Mouse (Mus musculus): ENCODE results near the gene 4930451I11Rik. TPM values are rescaled to one million over a fixed set of nuclear protein-coding genes. Genes with fewer than 3 reads are reported as not detected.

4930451I11Rik gene
- total and polyA plus RNA-seq, 3 experiments, result not detected

GRCm38 (mm10) chr7:126785056-126785455 lies 46.4 kb downstream of the 4930451I11Rik start:
- Histone ChIP-seq H3K4me3 (ENCODE audit: control insufficient read depth in 1 of 2, insufficient read depth in 1 of 2, low read depth in 2 of 2, low read length in 2 of 2) (no peak overlapping the region), H3K9me3 (replicated peaks; ENCODE audit: insufficient read depth, low read length) (no peaks in the 10 kb centered on the region), H3K27me3 (ENCODE audit: control insufficient read depth in 1 of 2, insufficient read depth in 2 of 2, low read length in 2 of 2) (no peaks in the 10 kb centered on the region), H3K36me3 (ENCODE audit: control insufficient read depth in 1 of 2, insufficient read depth in 2 of 2, low read length in 2 of 2) (peaks cover 0 to 7% of the 10 kb centered on the region in 2 experiments; a peak in 1 of 4 replicates), H3K27ac (ENCODE audit: control insufficient read depth, low read depth, low read length) (no peak overlapping the region), H3K9ac (ENCODE audit: control insufficient read depth, low read depth, low read length, poor library complexity, severe bottlenecking) (no peak overlapping the region), H3K79me2 (ENCODE audit: control insufficient read depth, insufficient read depth, low read length, poor library complexity) (peaks cover 2% of the 10 kb centered on the region; the same call in 1 of the 2 replicates), H3K4me1 (ENCODE audit: control insufficient read depth in 1 of 2, insufficient read depth in 2 of 2, low read length in 2 of 2) (peaks cover 0 to 4% of the 10 kb centered on the region in 2 experiments; a peak in 1 of 4 replicates)
- DNase-seq (ENCODE audit: low read depth, low spot score), result no peak
- no peak for TF ChIP-seq TCF12 (IDR thresholded peaks at IDR 0.05; ENCODE audit: low read depth, low read length)
- TF ChIP-seq NRF1 (IDR thresholded peaks at IDR 0.05; ENCODE audit: insufficient read depth, low read depth, low read length, poor library complexity, severe bottlenecking), result no peak
- TF ChIP-seq USF1 (IDR thresholded peaks at IDR 0.05; ENCODE audit: low read depth, low read length), result no peak
- no peak for TF ChIP-seq EP300 (IDR thresholded peaks at IDR 0.05; ENCODE audit: low read depth in 1 of 2, low read length in 2 of 2)
- TF ChIP-seq POLR2AphosphoS5 (IDR thresholded peaks at IDR 0.05; ENCODE audit: borderline replicate concordance, low read depth, low read length), result no peak
- no peak for TF ChIP-seq CHD1 (IDR thresholded peaks at IDR 0.05; ENCODE audit: low read depth, low read length)
- no peak for TF ChIP-seq ETS1 (IDR thresholded peaks at IDR 0.05; ENCODE audit: low read depth, low read length)
- no peak for TF ChIP-seq KAT2A (conservative IDR thresholded peaks at IDR 0.05; ENCODE audit: low read depth, low read length)
- TF ChIP-seq ZC3H11A (IDR thresholded peaks at IDR 0.05; ENCODE audit: low read depth, low read length), result no peak
- TF ChIP-seq ZNF384 (IDR thresholded peaks at IDR 0.05; ENCODE audit: low read depth, low read length), result no peak
- TF ChIP-seq POLR2AphosphoS2 (IDR thresholded peaks at IDR 0.05; ENCODE audit: low read length), result no peak
- no peak for TF ChIP-seq POLR2A (IDR thresholded peaks at IDR 0.05; ENCODE audit: control insufficient read depth in 1 of 2, insufficient read depth in 1 of 2, low read depth in 1 of 2, low read length in 2 of 2, poor library complexity in 1 of 2)

- H3K4me1 ChIP-seq (ENCODE audit: control insufficient read depth in 1 of 2, insufficient read depth in 2 of 2, low read length in 2 of 2), result peaks cover 4 to 9% of the 10 kb centered on the region in 2 experiments; a peak in 3 of 4 replicates
- DNase-seq (ENCODE audit: low read depth, low spot score), result no peak
- no peak for TF ChIP-seq TBP (IDR thresholded peaks at IDR 0.05; ENCODE audit: low read depth, low read length)
- no peak for TF ChIP-seq TCF12 (IDR thresholded peaks at IDR 0.05; ENCODE audit: low read depth, low read length)
- TF ChIP-seq ZKSCAN1 (IDR thresholded peaks at IDR 0.05; ENCODE audit: low read depth, low read length), result no peak
- no peak for TF ChIP-seq RAD21 (IDR thresholded peaks at IDR 0.05; ENCODE audit: low read depth, low read length)
- no peak for TF ChIP-seq MEF2A (IDR thresholded peaks at IDR 0.05; ENCODE audit: extremely low read depth, insufficient replicate concordance, low read depth, low read length, poor library complexity, severe bottlenecking)
- no peak for TF ChIP-seq POLR2AphosphoS5 (IDR thresholded peaks at IDR 0.05; ENCODE audit: borderline replicate concordance, low read depth, low read length)
- TF ChIP-seq MXI1 (IDR thresholded peaks at IDR 0.05; ENCODE audit: low read depth, low read length), result no peak
- TF ChIP-seq ZNF384 (IDR thresholded peaks at IDR 0.05; ENCODE audit: low read depth, low read length), result no peak
- no peak for TF ChIP-seq RCOR1 (IDR thresholded peaks at IDR 0.05; ENCODE audit: low read depth, low read length)
- TF ChIP-seq ZC3H11A (IDR thresholded peaks at IDR 0.05; ENCODE audit: low read depth, low read length), result no peak
- TF ChIP-seq CHD1 (IDR thresholded peaks at IDR 0.05; ENCODE audit: low read depth, low read length), result no peak
- TF ChIP-seq MAX (IDR thresholded peaks at IDR 0.05; ENCODE audit: low read length), result no peak
- TF ChIP-seq CHD2 (IDR thresholded peaks at IDR 0.05; ENCODE audit: low read length), result no peak
- no peak for TF ChIP-seq MAFK (IDR thresholded peaks at IDR 0.05; ENCODE audit: borderline replicate concordance, low read depth, low read length)
- no peak for TF ChIP-seq BHLHE40 (IDR thresholded peaks at IDR 0.05; ENCODE audit: borderline replicate concordance, low read depth, low read length)
- TF ChIP-seq GATA1 (IDR thresholded peaks at IDR 0.05; ENCODE audit: low read depth, low read length), result no peak
- TF ChIP-seq MYB (IDR thresholded peaks at IDR 0.05; ENCODE audit: low read depth, low read length), result no peak
- no peak for TF ChIP-seq ETS1 (IDR thresholded peaks at IDR 0.05; ENCODE audit: low read depth, low read length)
- no peak for TF ChIP-seq KAT2A (conservative IDR thresholded peaks at IDR 0.05; ENCODE audit: low read depth, low read length)
- H3K79me2 ChIP-seq (ENCODE audit: control insufficient read depth, insufficient read depth, low read length, poor library complexity), result no peaks in the 10 kb centered on the region; the same call in 1 of the 2 replicates
- H3K9me3 ChIP-seq (replicated peaks; ENCODE audit: insufficient read depth, low read length), result no peaks in the 10 kb centered on the region
- H3K27me3 ChIP-seq (ENCODE audit: control insufficient read depth in 1 of 2, insufficient read depth in 2 of 2, low read length in 2 of 2), result no peaks in the 10 kb centered on the region
- no peak overlapping the region for H3K27ac ChIP-seq (ENCODE audit: control insufficient read depth, low read depth, low read length)
- peaks cover 4 to 7% of the 10 kb centered on the region in 2 experiments; a peak in 3 of 4 replicates for H3K36me3 ChIP-seq (ENCODE audit: control insufficient read depth in 1 of 2, insufficient read depth in 2 of 2, low read length in 2 of 2)
- no peak overlapping the region for H3K9ac ChIP-seq (ENCODE audit: control insufficient read depth, low read depth, low read length, poor library complexity, severe bottlenecking)
- no peak overlapping the region for H3K4me3 ChIP-seq (ENCODE audit: control insufficient read depth in 1 of 2, insufficient read depth in 1 of 2, low read depth in 2 of 2, low read length in 2 of 2)
Measured at GRCm38 (mm10) chr7:126784469-126784868, 47.0 kb downstream of the 4930451I11Rik start.

Data from MEL (cell line).